Mouse (Mus musculus) embryonic facial prominence, embryonic 13.5 days (tissue): ENCODE data around the gene Ralbp1. TPM values are rescaled to one million over a fixed set of nuclear protein-coding genes. Genes with fewer than 3 reads are reported as not detected.

ENCODE experiments used
- ATAC-seq: fragments of 200-750 bp; cut with Nextera tagmentation; 2 replicates; pipeline ENCODE4 v1.8.0; 2017; ENCODE audit warnings: low read depth; ENCODE audit not compliant: insufficient number of reproducible peaks, insufficient read depth, low FRiP score, low TSS enrichment
- H3K27ac ChIP-seq: fragments of 300-500 bp; sonication (generic); 2 replicates; pipeline ENCODE4 v1.5.1; 2015; ENCODE audit warnings: moderate library complexity, mild to moderate bottlenecking, inconsistent platforms
- H3K27me3 ChIP-seq: fragments of 300-500 bp; sonication (generic); 2 replicates; pipeline ENCODE4 v1.6.1; 2015; ENCODE audit warnings: mild to moderate bottlenecking, inconsistent platforms
- H3K36me3 ChIP-seq: fragments of 300-500 bp; sonication (generic); 2 replicates; pipeline ENCODE4 v1.6.1; 2015; ENCODE audit warnings: mild to moderate bottlenecking, inconsistent platforms
- H3K4me1 ChIP-seq: fragments of 300-500 bp; sonication (generic); 2 replicates; pipeline ENCODE4 v1.6.1; 2015; ENCODE audit warnings: inconsistent platforms
- H3K4me2 ChIP-seq: fragments of 300-500 bp; sonication (generic); 2 replicates; pipeline ENCODE4 v1.6.1; 2015; ENCODE audit warnings: moderate library complexity, mild to moderate bottlenecking, inconsistent platforms
- H3K4me3 ChIP-seq: fragments of 300-500 bp; sonication (generic); 2 replicates; pipeline ENCODE4 v1.5.1; 2015; ENCODE audit warnings: mild to moderate bottlenecking, inconsistent platforms
- H3K9ac ChIP-seq: fragments of 300-500 bp; sonication (generic); 2 replicates; pipeline ENCODE4 v1.6.1; 2015; ENCODE audit warnings: mild to moderate bottlenecking, inconsistent platforms
- H3K9me3 ChIP-seq: fragments of 300-500 bp; sonication (generic); 2 replicates; pipeline ENCODE4 v1.6.1; 2016; ENCODE audit warnings: inconsistent platforms
- WGBS: fragments of 180-500 bp; shearing (Covaris S2); methylation state at CpG from one replicate; pipeline ENCODE4 v1.1.7; 2015; ENCODE audit warnings: mixed read lengths; 5-methylcytosine and 5-hydroxymethylcytosine counted together
- polyA plus RNA-seq: library from polyadenylated mRNA; unstranded; fragments of >200 nt; fragmentation: Nextera tagmentation; extraction: Ambion mirVana; gene quantifications from 2 replicates; pipeline ENCODE4 v1.2.1, GENCODE M21; 2015

Ralbp1 gene
- polyA plus RNA-seq, 1 experiment from 2014 or later = 105 TPM

DNA sequence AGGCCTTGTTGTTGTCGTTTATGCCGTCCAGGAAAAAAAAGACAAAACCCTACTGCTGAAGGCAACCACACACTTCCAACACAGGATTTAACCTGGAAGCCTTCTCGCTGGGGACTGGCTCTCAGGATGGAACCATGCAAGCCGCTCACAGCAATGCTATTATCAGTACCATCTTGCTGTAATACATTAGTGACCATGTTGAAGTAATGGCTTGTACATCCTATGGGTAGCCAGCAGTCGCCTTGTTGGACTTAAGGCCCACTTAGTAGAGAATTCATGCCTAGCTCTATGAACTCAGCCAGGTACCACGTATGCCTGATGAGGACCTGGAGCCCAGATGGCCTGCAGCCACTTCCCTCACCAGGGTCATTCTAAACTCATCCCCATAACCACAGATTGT is 40.2 kb downstream of the Ralbp1 start:
- Histone ChIP-seq H3K27me3 (no peaks in the 10 kb centered on the region), H3K27ac (no peak overlapping the region)
- WGBS = 89% methylated on average over 6 of the region's 6 CpGs

DNA sequence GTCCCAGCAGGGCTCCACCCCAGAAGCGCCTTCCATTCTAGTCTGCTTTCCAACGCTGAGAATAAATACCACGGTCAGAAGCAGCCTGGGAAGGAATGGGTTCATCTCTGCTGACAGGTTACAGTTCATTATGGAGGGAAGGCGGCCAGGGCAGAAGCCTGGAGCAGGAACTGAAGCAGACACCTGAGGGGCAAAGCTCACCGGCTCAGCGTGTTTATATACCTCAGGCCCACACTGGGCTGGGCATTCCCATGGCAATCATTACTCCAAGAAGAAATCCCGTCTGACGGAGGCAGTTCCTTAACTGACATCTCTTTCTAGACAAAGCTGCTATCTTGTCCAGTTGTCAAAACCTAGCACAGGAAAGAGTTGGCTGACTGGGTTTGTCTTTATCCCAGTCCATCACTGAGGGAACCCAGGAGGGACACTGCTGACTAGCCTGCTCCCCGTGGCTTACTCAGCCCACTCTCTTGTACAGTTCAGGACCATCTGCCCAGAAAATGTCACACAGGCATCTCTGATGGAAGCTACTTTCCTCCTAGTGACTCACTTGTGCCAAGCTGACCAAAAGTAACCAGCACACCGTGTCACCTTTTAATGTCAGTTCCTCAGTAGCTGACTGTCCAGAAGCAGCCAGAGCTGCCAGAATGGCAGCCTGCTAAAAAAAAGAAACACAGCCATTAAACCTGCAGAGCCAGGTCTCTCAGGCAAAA is 42.8 kb downstream of the Ralbp1 start:
- H3K9ac ChIP-seq = no peak overlapping the region

More for the DNA sequence above, 40.2 kb downstream of the Ralbp1 start:
- no peaks in the 10 kb centered on the region for H3K9me3 ChIP-seq
- H3K4me3 ChIP-seq = no peak overlapping the region
- H3K4me2 ChIP-seq = no peak overlapping the region
- H3K4me1 ChIP-seq = no peaks in the 10 kb centered on the region
- no peak for ATAC-seq
- peaks cover 66% of the 10 kb centered on the region for H3K36me3 ChIP-seq
- H3K9ac ChIP-seq = no peak overlapping the region

DNA sequence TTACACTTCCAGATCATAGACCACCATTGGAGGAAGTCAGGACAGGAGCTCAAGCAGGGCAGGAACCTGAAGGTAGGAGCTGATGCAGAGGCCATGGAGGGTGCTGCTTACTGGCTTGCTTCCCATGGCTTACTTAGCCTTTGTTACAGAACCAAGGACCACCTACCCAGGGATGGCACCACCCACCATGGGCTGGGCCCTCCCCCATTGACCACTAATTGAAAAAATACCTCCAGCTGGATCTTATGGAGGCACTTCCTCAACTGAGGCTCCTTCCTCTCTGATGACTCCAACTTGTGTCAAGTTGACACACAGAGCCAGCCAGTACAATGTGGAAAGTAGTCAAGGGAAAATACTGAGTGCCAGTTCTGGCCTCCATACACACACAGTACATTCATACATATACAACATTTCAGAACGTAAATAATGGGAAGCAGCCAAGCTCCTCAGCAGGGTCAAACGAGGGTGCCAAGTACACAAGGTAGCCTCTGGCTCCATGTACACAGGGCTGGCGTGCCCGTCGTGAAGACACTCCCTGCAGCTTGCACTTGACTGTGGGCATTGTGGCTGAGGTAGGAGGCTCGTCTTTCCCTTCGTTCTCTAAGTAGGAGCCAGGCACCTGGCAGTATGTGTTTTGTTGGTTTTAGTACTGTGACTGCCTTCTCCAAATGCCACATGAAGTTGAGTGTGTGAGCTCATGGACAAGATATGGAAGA is 45.9 kb downstream of the Ralbp1 start:
- peak; percentile 53; the same call in 1 of the 2 replicates for ATAC-seq
- Histone ChIP-seq H3K9ac (no peak overlapping the region), H3K4me3 (no peak overlapping the region), H3K4me2 (no peak overlapping the region), H3K27ac (peak overlapping the region; percentile 60; the same call in 1 of the 2 replicates), H3K9me3 (no peaks in the 10 kb centered on the region), H3K36me3 (peaks cover 86% of the 10 kb centered on the region), H3K27me3 (no peaks in the 10 kb centered on the region), H3K4me1 (peaks cover 8% of the 10 kb centered on the region)
- 64% methylated on average over 7 of the region's 7 CpGs for WGBS

More for the DNA sequence above, 42.8 kb downstream of the Ralbp1 start:
- 90% methylated on average over 10 of the region's 10 CpGs for WGBS
- ATAC-seq = no peak
- no peak overlapping the region for H3K4me2 ChIP-seq
- H3K36me3 ChIP-seq = peaks cover 72% of the 10 kb centered on the region
- peaks cover 8% of the 10 kb centered on the region for H3K4me1 ChIP-seq
- H3K9me3 ChIP-seq = no peaks in the 10 kb centered on the region
- H3K4me3 ChIP-seq = no peak overlapping the region
- no peaks in the 10 kb centered on the region for H3K27me3 ChIP-seq
- no peak overlapping the region for H3K27ac ChIP-seq

DNA sequence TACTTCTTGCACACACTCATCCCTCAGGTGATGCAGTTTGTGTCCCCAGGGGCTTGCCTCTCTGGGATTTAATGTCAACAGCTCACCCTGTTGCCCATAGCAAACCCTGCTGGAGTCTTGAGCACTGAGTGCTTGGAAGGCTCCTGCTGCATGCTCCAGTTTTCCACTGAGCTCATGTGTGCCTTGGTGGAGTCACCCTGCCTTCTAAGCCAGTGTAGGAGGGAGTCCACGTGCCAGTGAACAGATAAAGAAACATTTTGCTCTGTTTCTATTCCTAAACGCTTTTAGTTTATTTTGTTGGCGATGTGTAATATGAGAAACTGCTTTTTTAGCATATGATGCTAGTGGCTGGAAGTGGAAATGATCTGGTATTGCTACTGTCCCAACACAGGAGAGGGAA is 48.9 kb downstream of the Ralbp1 start:
- Histone ChIP-seq H3K4me2 (no peak overlapping the region), H3K36me3 (peaks cover 92% of the 10 kb centered on the region), H3K4me1 (peaks cover 8% of the 10 kb centered on the region), H3K27me3 (no peaks in the 10 kb centered on the region), H3K9me3 (no peaks in the 10 kb centered on the region), H3K27ac (no peak overlapping the region), H3K9ac (no peak overlapping the region), H3K4me3 (no peak overlapping the region)
- no peak for ATAC-seq
- WGBS = 78% methylated on average over 3 of the region's 3 CpGs

DNA sequence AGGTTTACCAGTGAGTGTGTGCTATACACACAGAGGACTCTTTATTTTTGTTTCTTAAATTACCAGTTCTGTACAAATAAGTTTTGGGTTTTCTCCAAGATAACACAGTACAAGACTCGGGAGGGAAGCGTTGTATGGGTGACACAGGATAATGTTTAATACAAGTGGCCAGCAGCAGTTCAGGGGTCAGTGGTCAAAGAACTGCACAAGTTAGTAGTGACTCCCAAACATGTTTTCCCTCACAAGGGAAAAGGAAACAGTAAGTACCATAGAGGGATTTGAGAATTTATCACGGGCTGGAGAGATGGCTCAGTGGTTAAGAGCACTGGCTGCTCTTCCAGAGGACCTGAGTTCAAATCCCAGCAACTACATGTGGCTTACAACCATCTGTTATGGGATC is 51.7 kb downstream of the Ralbp1 start:
- Histone ChIP-seq H3K4me2 (no peak overlapping the region), H3K4me1 (no peaks in the 10 kb centered on the region), H3K36me3 (peaks cover 94% of the 10 kb centered on the region), H3K4me3 (no peak overlapping the region), H3K27ac (no peak overlapping the region), H3K27me3 (no peaks in the 10 kb centered on the region), H3K9me3 (no peaks in the 10 kb centered on the region), H3K9ac (no peak overlapping the region)
- no peak for ATAC-seq
- WGBS = 89% methylated on average over 3 of the region's 3 CpGs

DNA sequence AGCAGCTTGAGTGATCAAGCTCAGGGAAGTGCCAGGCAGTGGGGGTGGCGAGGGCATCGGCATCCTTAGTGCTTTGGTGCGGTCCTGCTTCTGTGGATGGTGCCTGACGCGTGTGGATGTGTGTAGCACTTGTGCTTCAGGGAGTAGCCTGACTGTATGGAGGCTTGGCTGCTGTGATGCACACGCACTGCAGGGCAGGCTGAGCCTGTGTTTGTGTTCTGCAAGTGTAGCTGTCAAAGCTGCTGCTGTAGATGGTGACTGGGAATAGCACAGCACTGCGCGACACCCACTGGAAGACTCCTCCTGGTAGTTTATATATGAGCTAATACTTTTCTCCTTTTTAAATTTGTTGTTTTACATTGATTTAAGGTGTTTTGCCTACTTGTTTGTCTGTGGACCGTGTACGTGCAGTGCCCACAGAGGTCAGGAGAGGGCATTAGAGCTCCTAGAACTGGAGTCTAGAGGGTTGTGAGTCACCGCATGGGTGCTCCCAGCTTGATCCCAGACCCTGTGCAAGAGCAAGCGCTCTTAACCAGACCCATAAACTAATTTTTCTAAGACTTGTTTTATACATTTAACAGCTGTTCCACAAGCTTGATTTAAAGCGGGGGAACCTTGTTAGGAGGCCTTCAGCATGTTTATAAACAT is 55.3 kb downstream of the Ralbp1 start:
- H3K27me3 ChIP-seq = no peaks in the 10 kb centered on the region
- no peaks in the 10 kb centered on the region for H3K9me3 ChIP-seq
- H3K4me1 ChIP-seq = no peaks in the 10 kb centered on the region
- no peak overlapping the region for H3K4me3 ChIP-seq
- no peak overlapping the region for H3K9ac ChIP-seq
- 93% methylated on average over 13 of the region's 13 CpGs for WGBS
- peaks cover 82% of the 10 kb centered on the region for H3K36me3 ChIP-seq
- no peak overlapping the region for H3K4me2 ChIP-seq
- H3K27ac ChIP-seq = no peak overlapping the region
- no peak for ATAC-seq

DNA sequence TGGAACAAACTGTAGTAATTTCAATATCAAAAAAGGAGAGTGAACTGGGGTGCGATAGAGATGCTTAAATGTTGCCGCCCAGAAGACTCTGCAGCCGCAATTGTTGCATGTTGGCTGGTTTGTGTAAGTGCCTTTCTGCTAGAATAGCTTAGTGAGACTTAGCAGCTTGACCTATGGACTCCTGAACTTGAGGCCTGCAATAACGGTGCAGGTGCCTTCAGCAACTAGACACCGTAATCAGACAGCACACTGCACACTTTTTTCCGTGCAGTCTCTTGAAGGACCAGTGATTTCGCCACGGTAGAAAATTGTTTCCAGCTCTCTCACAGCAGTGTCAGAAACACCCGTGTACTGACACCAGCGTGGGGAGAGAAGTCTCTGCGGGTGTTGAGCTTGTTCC is 56.6 kb downstream of the Ralbp1 start:
- Histone ChIP-seq H3K4me3 (no peak overlapping the region), H3K4me2 (no peak overlapping the region), H3K27ac (no peak overlapping the region), H3K9ac (no peak overlapping the region), H3K4me1 (no peaks in the 10 kb centered on the region), H3K27me3 (no peaks in the 10 kb centered on the region), H3K36me3 (peaks cover 83% of the 10 kb centered on the region), H3K9me3 (no peaks in the 10 kb centered on the region)
- WGBS = 80% methylated on average over 11 of the region's 11 CpGs
- ATAC-seq = no peak

DNA sequence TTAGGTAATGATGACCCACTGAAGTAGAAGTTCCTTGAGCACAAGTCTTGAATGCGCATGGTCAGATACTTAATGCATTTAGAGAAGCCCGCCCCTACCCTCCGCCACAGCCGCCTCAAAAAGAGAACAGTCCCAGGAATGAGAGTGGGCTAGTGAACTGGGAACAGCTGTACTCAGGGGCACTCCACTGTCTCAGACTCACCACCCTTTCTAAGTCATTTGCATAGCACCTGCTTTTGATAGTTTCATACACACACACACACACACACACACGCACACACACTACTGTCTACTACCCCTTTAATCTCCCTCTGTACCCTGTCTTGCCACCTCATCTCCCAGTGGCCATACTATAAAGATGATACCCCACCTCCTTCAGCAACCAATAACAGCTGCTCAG is 57.7 kb downstream of the Ralbp1 start:
- ATAC-seq = no peak; the same call in 1 of the 2 replicates
- Histone ChIP-seq H3K36me3 (peaks cover 78% of the 10 kb centered on the region), H3K27ac (no peak overlapping the region), H3K27me3 (no peaks in the 10 kb centered on the region), H3K4me3 (no peak overlapping the region), H3K9ac (no peak overlapping the region), H3K4me2 (no peak overlapping the region), H3K9me3 (no peaks in the 10 kb centered on the region), H3K4me1 (no peaks in the 10 kb centered on the region)
- 79% methylated on average over 5 of the region's 5 CpGs for WGBS

DNA sequence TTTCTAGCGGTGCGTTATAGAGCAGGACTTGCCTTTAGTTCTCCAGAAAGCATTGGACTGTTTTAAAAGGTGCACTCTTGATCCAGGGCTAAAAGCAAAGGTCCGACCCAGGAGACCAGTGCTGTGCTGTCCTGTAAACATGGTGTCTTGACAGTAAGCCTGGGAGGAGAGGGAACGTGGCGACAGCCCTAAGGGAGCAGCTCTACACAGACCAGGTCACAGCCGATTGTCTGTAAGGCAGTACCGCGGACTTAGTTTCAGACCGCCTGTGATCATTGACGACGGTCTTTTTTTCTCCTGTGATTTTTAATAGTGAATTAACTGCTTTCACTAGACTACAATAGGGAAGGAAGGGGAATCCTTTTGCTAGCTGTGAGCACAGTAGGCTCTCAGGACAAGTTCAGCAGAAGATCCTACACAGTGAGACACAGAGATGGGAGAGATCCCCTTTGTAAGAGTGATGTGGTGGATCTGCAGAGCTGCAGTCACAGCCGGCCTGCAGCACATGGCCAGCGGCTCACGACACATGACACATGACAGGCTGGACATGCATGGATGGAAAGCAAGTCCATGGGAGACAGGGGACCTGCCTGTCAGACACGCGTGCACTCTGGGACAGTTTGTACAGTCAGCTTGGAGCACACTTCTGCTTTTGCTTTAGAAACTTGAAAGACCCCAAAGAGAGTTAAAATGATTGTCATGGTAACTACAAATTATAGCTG is 58.3 kb downstream of the Ralbp1 start:
- H3K9ac ChIP-seq = no peak overlapping the region
- no peak for ATAC-seq
- H3K36me3 ChIP-seq = peaks cover 80% of the 10 kb centered on the region
- WGBS = 91% methylated on average over 16 of the region's 16 CpGs
- H3K27me3 ChIP-seq = no peaks in the 10 kb centered on the region
- no peaks in the 10 kb centered on the region for H3K9me3 ChIP-seq
- no peak overlapping the region for H3K4me2 ChIP-seq
- H3K4me1 ChIP-seq = no peaks in the 10 kb centered on the region
- H3K27ac ChIP-seq = no peak overlapping the region
- H3K4me3 ChIP-seq = no peak overlapping the region

DNA sequence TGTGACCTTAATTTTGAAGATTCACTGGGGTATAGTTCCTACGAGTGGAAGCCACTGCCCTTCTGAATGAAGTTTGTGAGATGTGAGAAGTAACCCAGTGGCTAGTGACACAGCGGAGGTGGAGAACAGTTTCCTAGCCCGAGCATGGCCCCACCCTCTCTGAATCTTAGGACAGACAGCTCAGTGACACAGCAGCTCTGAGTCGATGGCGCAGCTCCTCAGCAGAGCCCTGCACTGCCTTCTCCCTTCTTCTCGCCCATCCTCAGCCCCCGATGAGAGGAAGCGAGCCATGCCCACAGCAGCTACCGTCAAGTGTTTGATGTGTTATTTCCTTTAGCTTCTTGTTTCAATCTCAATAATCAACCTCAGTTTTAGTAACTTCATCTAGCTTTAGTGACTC is 59.3 kb downstream of the Ralbp1 start:
- ATAC-seq = no peak
- no peaks in the 10 kb centered on the region for H3K4me1 ChIP-seq
- 73% methylated on average over 9 of the region's 9 CpGs for WGBS
- no peak overlapping the region for H3K9ac ChIP-seq
- peaks cover 79% of the 10 kb centered on the region for H3K36me3 ChIP-seq
- no peaks in the 10 kb centered on the region for H3K27me3 ChIP-seq
- no peak overlapping the region for H3K4me3 ChIP-seq
- no peaks in the 10 kb centered on the region for H3K9me3 ChIP-seq
- H3K27ac ChIP-seq = no peak overlapping the region
- no peak overlapping the region for H3K4me2 ChIP-seq

DNA sequence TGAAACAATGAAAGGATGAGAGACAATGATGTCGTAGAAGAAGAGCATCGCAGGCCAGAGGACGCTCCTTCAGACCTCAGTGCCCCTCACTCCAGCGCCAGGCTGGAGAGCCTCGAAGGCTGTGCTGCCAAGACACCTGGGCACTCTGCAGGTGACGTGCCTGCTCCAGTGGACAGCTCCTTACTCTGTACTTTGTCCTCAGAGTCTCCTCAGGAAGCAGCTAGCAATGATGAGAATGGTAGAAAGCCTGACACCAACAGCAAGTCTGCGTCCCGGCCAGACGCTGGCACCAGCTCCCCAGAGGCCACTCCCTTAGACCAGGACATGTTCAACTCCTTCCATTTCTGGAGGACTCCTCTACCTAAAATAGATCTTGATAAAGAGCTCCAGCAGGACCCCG is 61.4 kb downstream of the Ralbp1 start:
- Histone ChIP-seq H3K27ac (no peak overlapping the region), H3K4me2 (no peak overlapping the region), H3K4me3 (no peak overlapping the region), H3K27me3 (no peaks in the 10 kb centered on the region), H3K9me3 (no peaks in the 10 kb centered on the region), H3K9ac (no peak overlapping the region), H3K4me1 (no peaks in the 10 kb centered on the region), H3K36me3 (peaks cover 71% of the 10 kb centered on the region)
- no peak for ATAC-seq
- 94% methylated on average over 10 of the region's 10 CpGs for WGBS
